Mouse (Mus musculus) hindlimb bud, embryonic 11.5 days (tissue): Measurements from ENCODE around the gene Nmnat1.
"Not testable (repeated sequence)": the region's sequence is repeated elsewhere in the genome, so short reads cannot be mapped to it uniquely, and the experiment has no call there.

Source experiments
- DNase-seq: peaks from one replicate; pipeline ENCODE4 v3.0.0-alpha.2; 2012; ENCODE audit warnings: low read depth, low spot score; ENCODE audit errors: extremely low spot score

The Nmnat1 gene

GRCm38 (mm10) chr4:149444964-149445701 is 39.9 kb downstream of the Nmnat1 start:
- peak; percentile 86 for DNase-seq

- no peak for DNase-seq
These were observed 40.5 kb downstream of the Nmnat1 start for GRCm38 (mm10) chr4:149444465-149444864.

GRCm38 (mm10) chr4:149442436-149442835 is 42.6 kb downstream of the Nmnat1 start:
- no peak for DNase-seq

GRCm38 (mm10) chr4:149440576-149440975 is 44.4 kb downstream of the Nmnat1 start:
- DNase-seq, result no peak

- not testable (repeated sequence) for DNase-seq
These were observed 53.1 kb downstream of the Nmnat1 start for GRCm38 (mm10) chr4:149431887-149432286.

GRCm38 (mm10) chr4:149429592-149429991 is 55.4 kb downstream of the Nmnat1 start:
- no peak for DNase-seq

- peak; percentile 83 for DNase-seq
These were observed 58.4 kb downstream of the Nmnat1 start, which contains the start of gene Ube4b for GRCm38 (mm10) chr4:149426325-149427199. TSS of gene Ube4b (minus strand) at chr4:149426749.

GRCm38 (mm10) chr4:149425801-149426292 is 59.2 kb downstream of the Nmnat1 start:
- no peak for DNase-seq

- no peak for DNase-seq
These were observed 60.2 kb downstream of the Nmnat1 start for GRCm38 (mm10) chr4:149424755-149425154.

- DNase-seq, result no peak
These were observed 67.1 kb downstream of the Nmnat1 start for GRCm38 (mm10) chr4:149417854-149418365.
